Mouse (Mus musculus): Measurements from ENCODE around the gene Kif26b. TPM values are rescaled to one million over a fixed set of nuclear protein-coding genes. Genes with fewer than 3 reads are reported as not detected.

Gene Kif26b
- polyA plus RNA-seq, 1 experiment from 2014 or later: 0.44 TPM

DNA sequence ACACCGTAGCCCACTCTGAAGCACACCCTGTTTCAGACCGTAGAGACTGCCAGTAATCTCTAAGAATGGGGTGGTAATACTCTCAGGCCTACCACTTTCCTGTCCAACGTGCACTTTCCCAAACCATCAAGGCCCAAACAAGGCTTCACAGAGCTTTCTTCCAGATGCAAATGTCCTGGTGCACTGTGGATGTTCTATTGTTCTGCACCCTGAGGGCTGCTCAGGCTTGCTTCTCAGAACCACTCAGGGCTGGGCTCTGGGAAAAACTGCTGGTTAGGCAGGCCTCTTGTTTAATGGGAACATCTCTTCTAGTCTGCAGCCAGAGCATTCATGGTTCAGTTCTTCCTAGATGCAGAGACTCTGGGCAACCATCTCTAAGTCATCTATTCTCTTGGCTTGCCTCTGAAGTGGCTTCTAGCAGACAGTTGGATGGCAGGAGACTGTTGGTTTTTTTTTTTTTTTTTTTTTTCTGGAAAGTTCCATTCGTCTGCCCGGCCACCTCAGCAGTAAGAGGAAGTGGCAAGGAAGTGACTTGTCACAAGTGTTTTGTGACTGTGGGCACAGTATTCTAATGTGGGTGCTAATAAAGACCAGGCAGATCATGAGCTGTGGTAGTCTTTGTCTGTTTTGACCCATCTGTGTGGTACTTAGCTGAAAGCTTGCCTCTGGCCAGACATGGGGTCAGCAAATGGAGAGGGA is 135.5 kb downstream of the Kif26b start:
- ATAC-seq: no peak
- Histone ChIP-seq H3K27me3 (replicated peaks; ENCODE audit: insufficient read depth, low read length) (no peaks in the 10 kb centered on the region), H3K9me3 (ENCODE audit: low read length) (no peaks in the 10 kb centered on the region), H3K4me1 (ENCODE audit: insufficient read depth, low read depth, low read length) (no peaks in the 10 kb centered on the region), H3K36me3 (ENCODE audit: insufficient read depth, low read length) (no peaks in the 10 kb centered on the region), H3K27ac (ENCODE audit: low read length) (no peak overlapping the region), H3K9ac (replicated peaks; ENCODE audit: low read depth) (no peak overlapping the region), H3K4me3 (ENCODE audit: low read depth, low read length) (no peak overlapping the region), H3K4me2 (replicated peaks; ENCODE audit: low read depth, low read length) (no peak overlapping the region)
- no peak for DNase-seq (ENCODE audit: low spot score)
- TF ChIP-seq EP300 (IDR thresholded peaks at IDR 0.05) (no peak), CTCF (IDR thresholded peaks at IDR 0.05) (no peak)
- WGBS: 82% methylated on average over 5 of the region's 5 CpGs

DNA sequence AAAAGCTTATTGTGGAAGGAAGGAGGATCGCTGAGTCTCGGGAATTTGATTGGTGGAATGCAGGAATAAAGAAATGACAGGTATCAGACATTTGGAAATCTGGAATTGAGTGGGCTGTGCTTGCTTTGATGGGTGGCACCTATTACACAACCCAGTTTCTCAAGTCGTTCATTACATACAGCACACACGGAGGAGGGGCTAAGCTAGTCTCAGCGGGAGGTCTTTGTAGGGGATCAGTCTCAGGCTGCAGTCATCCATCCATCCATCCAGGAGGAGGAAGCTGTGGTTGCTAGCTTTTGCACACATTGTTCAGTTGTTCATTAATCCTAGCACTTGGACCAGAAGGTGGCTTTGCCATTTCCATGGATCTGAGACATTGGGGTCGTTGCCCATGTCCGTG is 137.6 kb downstream of the Kif26b start:
- no peak overlapping the region for H3K4me2 ChIP-seq (replicated peaks; ENCODE audit: low read depth, low read length)
- no peak overlapping the region for H3K4me3 ChIP-seq (ENCODE audit: low read depth, low read length)
- H3K9ac ChIP-seq (replicated peaks; ENCODE audit: low read depth): no peak overlapping the region
- DNase-seq (ENCODE audit: low spot score) (peak; percentile 40), ATAC-seq (no peak)
- WGBS: 72% methylated on average over 7 of the region's 7 CpGs
- TF ChIP-seq CTCF (IDR thresholded peaks at IDR 0.05) (no peak), EP300 (IDR thresholded peaks at IDR 0.05) (no peak)
- H3K36me3 ChIP-seq (ENCODE audit: insufficient read depth, low read length): no peaks in the 10 kb centered on the region
- H3K9me3 ChIP-seq (ENCODE audit: low read length): no peaks in the 10 kb centered on the region
- H3K4me1 ChIP-seq (ENCODE audit: insufficient read depth, low read depth, low read length): no peaks in the 10 kb centered on the region
- H3K27me3 ChIP-seq (replicated peaks; ENCODE audit: insufficient read depth, low read length): no peaks in the 10 kb centered on the region
- H3K27ac ChIP-seq (ENCODE audit: low read length): no peak overlapping the region

DNA sequence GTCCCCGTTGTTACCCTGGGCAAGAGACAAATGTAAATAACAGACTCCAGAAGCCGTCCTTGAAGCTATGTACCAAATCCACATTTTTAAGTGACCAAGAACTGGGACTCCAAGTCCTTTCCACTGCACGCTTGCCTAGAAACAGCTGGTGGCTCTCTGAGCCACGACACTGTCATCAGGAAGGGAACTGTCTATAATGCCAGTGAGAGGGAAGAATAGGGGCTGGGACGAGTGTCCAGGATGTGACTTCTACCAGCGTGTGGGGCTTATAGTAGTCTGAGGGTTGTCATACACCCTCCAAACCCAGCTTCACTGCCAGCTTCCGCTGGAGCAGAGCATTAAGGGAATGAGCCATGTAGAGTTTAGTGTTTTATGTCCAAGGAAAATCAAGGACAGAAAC is 138.9 kb downstream of the Kif26b start:
- peak; percentile 76 for ATAC-seq
- no peaks in the 10 kb centered on the region for H3K27me3 ChIP-seq (replicated peaks; ENCODE audit: insufficient read depth, low read length)
- H3K9ac ChIP-seq (replicated peaks; ENCODE audit: low read depth): no peak overlapping the region
- peak; percentile 52 for DNase-seq (ENCODE audit: low spot score)
- H3K27ac ChIP-seq (ENCODE audit: low read length): no peak overlapping the region
- H3K4me1 ChIP-seq (ENCODE audit: insufficient read depth, low read depth, low read length): no peaks in the 10 kb centered on the region
- H3K36me3 ChIP-seq (ENCODE audit: insufficient read depth, low read length): no peaks in the 10 kb centered on the region
- H3K4me3 ChIP-seq (ENCODE audit: low read depth, low read length): no peak overlapping the region
- H3K4me2 ChIP-seq (replicated peaks; ENCODE audit: low read depth, low read length): no peak overlapping the region
- no peaks in the 10 kb centered on the region for H3K9me3 ChIP-seq (ENCODE audit: low read length)
- 41% methylated on average over 7 of the region's 7 CpGs for WGBS
- TF ChIP-seq EP300 (IDR thresholded peaks at IDR 0.05) (no peak), CTCF (IDR thresholded peaks at IDR 0.05) (no peak)

DNA sequence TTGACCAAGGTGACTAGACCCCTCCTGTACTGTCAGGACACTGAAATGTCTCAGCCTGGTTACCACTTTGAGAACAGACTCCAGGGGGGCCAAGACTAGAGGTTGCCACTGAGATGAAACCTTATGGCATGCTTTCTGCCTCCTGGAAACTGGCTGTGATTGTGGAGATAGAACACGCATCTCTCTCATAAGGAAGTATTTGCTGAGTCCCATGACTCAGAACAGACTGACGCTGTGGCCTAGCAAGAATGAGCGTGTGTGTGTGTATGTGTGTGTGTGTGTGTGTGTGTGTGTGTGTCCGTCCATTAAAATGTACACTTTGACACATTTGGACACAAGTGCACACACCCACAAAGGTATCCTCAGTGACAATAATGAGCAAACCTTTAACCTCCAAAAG is 140.0 kb downstream of the Kif26b start:
- DNase-seq (ENCODE audit: low spot score) (no peak), ATAC-seq (no peak)
- Histone ChIP-seq H3K27me3 (replicated peaks; ENCODE audit: insufficient read depth, low read length) (no peaks in the 10 kb centered on the region), H3K9me3 (ENCODE audit: low read length) (no peaks in the 10 kb centered on the region), H3K4me3 (ENCODE audit: low read depth, low read length) (no peak overlapping the region), H3K36me3 (ENCODE audit: insufficient read depth, low read length) (no peaks in the 10 kb centered on the region), H3K27ac (ENCODE audit: low read length) (no peak overlapping the region), H3K4me2 (replicated peaks; ENCODE audit: low read depth, low read length) (no peak overlapping the region), H3K9ac (replicated peaks; ENCODE audit: low read depth) (no peak overlapping the region), H3K4me1 (ENCODE audit: insufficient read depth, low read depth, low read length) (no peaks in the 10 kb centered on the region)
- 88% methylated on average over 4 of the region's 4 CpGs for WGBS
- TF ChIP-seq EP300 (IDR thresholded peaks at IDR 0.05): no peak
- no peak for TF ChIP-seq CTCF (IDR thresholded peaks at IDR 0.05)

DNA sequence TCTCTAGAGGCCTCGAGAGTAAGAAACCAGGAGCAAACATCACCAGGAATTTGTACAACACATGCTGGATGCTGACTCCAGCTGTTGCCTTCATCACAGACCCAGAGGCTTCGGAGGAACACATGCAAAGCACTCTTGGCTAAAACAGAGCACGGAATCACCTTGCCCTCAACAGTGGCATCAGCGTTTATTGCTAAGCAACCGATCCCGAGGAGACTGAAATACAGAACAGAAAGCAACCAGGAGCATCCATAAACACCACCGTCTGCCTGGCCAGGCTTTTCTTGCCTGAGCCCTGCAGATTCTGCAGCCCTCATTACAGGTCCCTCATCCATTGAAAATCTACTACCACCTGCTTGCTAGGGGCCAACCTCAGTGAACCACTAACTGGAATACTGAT is 144.1 kb downstream of the Kif26b start:
- WGBS: 55% methylated on average over 7 of the region's 7 CpGs
- DNase-seq (ENCODE audit: low spot score) (no peak), ATAC-seq (no peak)
- no peaks in the 10 kb centered on the region for H3K9me3 ChIP-seq (ENCODE audit: low read length)
- no peaks in the 10 kb centered on the region for H3K36me3 ChIP-seq (ENCODE audit: insufficient read depth, low read length)
- no peaks in the 10 kb centered on the region for H3K4me1 ChIP-seq (ENCODE audit: insufficient read depth, low read depth, low read length)
- H3K4me3 ChIP-seq (ENCODE audit: low read depth, low read length): no peak overlapping the region
- H3K27me3 ChIP-seq (replicated peaks; ENCODE audit: insufficient read depth, low read length): no peaks in the 10 kb centered on the region
- TF ChIP-seq EP300 (IDR thresholded peaks at IDR 0.05) (no peak), CTCF (IDR thresholded peaks at IDR 0.05) (no peak)
- no peak overlapping the region for H3K9ac ChIP-seq (replicated peaks; ENCODE audit: low read depth)
- H3K4me2 ChIP-seq (replicated peaks; ENCODE audit: low read depth, low read length): no peak overlapping the region
- H3K27ac ChIP-seq (ENCODE audit: low read length): no peak overlapping the region

DNA sequence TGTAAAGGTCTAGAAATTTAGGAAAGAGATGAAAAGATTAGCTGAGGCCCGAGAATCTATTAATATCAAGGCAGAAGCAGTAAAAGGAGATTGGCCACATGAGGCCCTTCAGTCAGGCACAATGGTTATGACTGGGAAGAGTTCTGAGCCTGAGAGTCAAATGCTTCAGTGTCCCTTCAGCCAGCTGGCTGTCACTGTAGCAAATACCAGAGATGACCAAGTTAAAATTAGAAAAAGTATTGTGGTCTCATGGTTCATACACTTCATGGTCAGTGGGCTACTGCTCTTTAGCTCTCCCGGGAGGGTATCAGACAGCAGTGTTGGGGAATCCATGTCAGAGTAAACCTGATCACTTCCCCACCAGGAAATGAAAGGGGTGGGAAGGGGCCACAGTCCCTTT is 144.6 kb downstream of the Kif26b start:
- no peak for DNase-seq (ENCODE audit: low spot score)
- H3K27ac ChIP-seq (ENCODE audit: low read length): no peak overlapping the region
- no peaks in the 10 kb centered on the region for H3K4me1 ChIP-seq (ENCODE audit: insufficient read depth, low read depth, low read length)
- WGBS: 68% methylated on average over 2 of the region's 2 CpGs
- no peak overlapping the region for H3K4me2 ChIP-seq (replicated peaks; ENCODE audit: low read depth, low read length)
- no peak overlapping the region for H3K9ac ChIP-seq (replicated peaks; ENCODE audit: low read depth)
- TF ChIP-seq CTCF (IDR thresholded peaks at IDR 0.05) (no peak), EP300 (IDR thresholded peaks at IDR 0.05) (no peak)
- ATAC-seq: no peak
- no peak overlapping the region for H3K4me3 ChIP-seq (ENCODE audit: low read depth, low read length)
- no peaks in the 10 kb centered on the region for H3K36me3 ChIP-seq (ENCODE audit: insufficient read depth, low read length)
- H3K9me3 ChIP-seq (ENCODE audit: low read length): no peaks in the 10 kb centered on the region
- H3K27me3 ChIP-seq (replicated peaks; ENCODE audit: insufficient read depth, low read length): no peaks in the 10 kb centered on the region
